Mouse (Mus musculus): ENCODE data around the gene Eml2. TPM values are rescaled to one million over a fixed set of nuclear protein-coding genes. Genes with fewer than 3 reads are reported as not detected.
A peak's percentile ranks its signal among the peaks of the same experiment; 100 is the strongest.

Eml2 gene
- polyA plus RNA-seq, 1 experiment from 2014 or later = 23.5 TPM

DNA sequence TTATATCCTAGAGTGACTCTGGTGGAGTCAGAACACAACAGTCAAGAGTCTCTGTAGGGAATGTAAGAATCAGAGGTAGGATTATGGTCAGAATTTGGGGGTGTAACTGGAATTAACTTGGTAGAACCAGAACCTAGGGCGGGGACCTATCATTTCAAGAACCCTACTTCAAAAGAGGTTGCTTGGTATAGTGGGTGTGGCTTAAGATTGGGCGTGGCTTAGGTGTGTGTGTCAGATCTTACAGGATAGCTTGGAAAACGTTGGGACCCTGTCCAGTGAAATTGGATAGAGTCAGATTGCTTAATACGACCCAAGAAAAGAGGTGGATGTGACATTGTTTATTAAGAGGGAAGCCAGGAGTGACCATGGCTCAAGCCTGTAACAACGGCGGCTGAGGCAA is 3.7 kb downstream of the Eml2 start:
- WGBS = 45% methylated on average over 6 of the region's 6 CpGs
- H3K4me3 ChIP-seq (ENCODE audit: low read length) = no peak overlapping the region
- ATAC-seq (replicated peaks; ENCODE audit: extremely low read depth, insufficient read depth, low FRiP score) = no peak
- peaks cover 37% of the 10 kb centered on the region for H3K27me3 ChIP-seq (ENCODE audit: control insufficient read depth, insufficient read depth, low read length)
- no peak overlapping the region for H3K4me2 ChIP-seq (ENCODE audit: low read depth, low read length)
- no peak overlapping the region for H3K9ac ChIP-seq (ENCODE audit: low read length)
- H3K36me3 ChIP-seq (ENCODE audit: control insufficient read depth, insufficient read depth) = no peaks in the 10 kb centered on the region
- H3K27ac ChIP-seq (ENCODE audit: low read length) = no peak overlapping the region
- H3K9me3 ChIP-seq (replicated peaks; ENCODE audit: control insufficient read depth, low read length) = peaks cover 5% of the 10 kb centered on the region; the same call in 1 of the 2 replicates
- H3K4me1 ChIP-seq (ENCODE audit: control insufficient read depth, insufficient read depth, low read length) = peaks cover 28% of the 10 kb centered on the region

- Histone ChIP-seq H3K27ac (ENCODE audit: low read length) (peak overlapping the region; percentile 70), H3K9me3 (replicated peaks; ENCODE audit: control insufficient read depth, low read length) (peaks cover 5% of the 10 kb centered on the region; the same call in 1 of the 2 replicates), H3K4me1 (ENCODE audit: control insufficient read depth, insufficient read depth, low read length) (peaks cover 34% of the 10 kb centered on the region), H3K4me3 (ENCODE audit: low read length) (peak overlapping the region; percentile 78), H3K36me3 (ENCODE audit: control insufficient read depth, insufficient read depth) (peaks cover 1% of the 10 kb centered on the region; the same call in 1 of the 2 replicates), H3K9ac (ENCODE audit: low read length) (peak overlapping the region; percentile 84), H3K4me2 (ENCODE audit: low read depth, low read length) (peak overlapping the region; percentile 84), H3K27me3 (ENCODE audit: control insufficient read depth, insufficient read depth, low read length) (peaks cover 30% of the 10 kb centered on the region)
- ATAC-seq (replicated peaks; ENCODE audit: extremely low read depth, insufficient read depth, low FRiP score) = peak; percentile 69
- under 1% methylated on average over 26 of the region's 27 CpGs for WGBS
Observed at GRCm38 (mm10) chr7:19180862-19181429, 4.7 kb downstream of the Eml2 start.

DNA sequence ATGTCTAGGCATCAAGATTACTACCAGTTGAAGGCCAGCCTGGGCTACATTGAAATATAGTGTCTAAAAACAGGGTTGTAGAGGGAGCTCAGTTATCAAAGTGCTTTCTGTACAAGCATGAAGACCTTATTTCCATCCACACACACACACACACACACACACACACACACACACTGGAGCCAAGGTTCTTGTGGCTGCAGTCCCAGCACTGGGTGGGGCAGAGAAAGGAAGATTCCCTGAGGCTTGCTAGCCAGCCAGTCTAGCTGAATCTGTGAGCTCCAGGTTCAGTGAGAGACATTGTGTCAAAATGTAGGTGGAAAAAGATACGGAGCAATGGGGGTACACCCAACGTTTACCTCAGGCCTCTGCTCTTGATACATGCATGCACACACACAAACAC is 8.0 kb downstream of the Eml2 start:
- peaks cover 33% of the 10 kb centered on the region for H3K4me1 ChIP-seq (ENCODE audit: control insufficient read depth, insufficient read depth, low read length)
- ATAC-seq (replicated peaks; ENCODE audit: extremely low read depth, insufficient read depth, low FRiP score) = no peak
- H3K27ac ChIP-seq (ENCODE audit: low read length) = peak overlapping the region; percentile 84
- H3K9me3 ChIP-seq (replicated peaks; ENCODE audit: control insufficient read depth, low read length) = no peaks in the 10 kb centered on the region
- H3K9ac ChIP-seq (ENCODE audit: low read length) = no peak overlapping the region
- H3K4me2 ChIP-seq (ENCODE audit: low read depth, low read length) = no peak overlapping the region
- H3K36me3 ChIP-seq (ENCODE audit: control insufficient read depth, insufficient read depth) = peaks cover 6% of the 10 kb centered on the region; the same call in 1 of the 2 replicates
- H3K27me3 ChIP-seq (ENCODE audit: control insufficient read depth, insufficient read depth, low read length) = peaks cover 4% of the 10 kb centered on the region; the same call in 1 of the 2 replicates
- 74% methylated on average over 2 of the region's 2 CpGs for WGBS
- H3K4me3 ChIP-seq (ENCODE audit: low read length) = no peak overlapping the region

DNA sequence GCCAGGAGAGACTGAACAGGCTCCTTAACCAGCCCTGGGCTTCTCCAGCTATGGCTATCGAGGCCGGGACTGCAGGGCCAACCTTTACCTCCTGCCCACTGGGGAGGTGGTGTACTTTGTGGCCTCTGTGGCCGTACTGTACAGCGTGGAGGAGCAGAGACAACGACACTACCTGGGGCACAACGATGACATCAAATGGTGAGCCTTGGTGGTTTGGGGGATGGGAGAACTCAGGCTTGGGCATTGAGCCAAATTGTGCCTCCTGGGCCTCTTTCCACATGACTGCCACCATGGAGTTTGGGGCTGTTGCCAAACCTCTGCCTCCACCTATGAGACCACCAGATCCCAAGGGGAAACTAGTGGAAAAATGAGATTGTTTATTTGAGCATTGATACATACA is 8.5 kb downstream of the Eml2 start:
- H3K4me3 ChIP-seq (ENCODE audit: low read length) = no peak overlapping the region
- no peaks in the 10 kb centered on the region for H3K27me3 ChIP-seq (ENCODE audit: control insufficient read depth, insufficient read depth, low read length)
- no peak overlapping the region for H3K9ac ChIP-seq (ENCODE audit: low read length)
- no peaks in the 10 kb centered on the region for H3K9me3 ChIP-seq (replicated peaks; ENCODE audit: control insufficient read depth, low read length)
- WGBS = 48% methylated on average over 6 of the region's 6 CpGs
- H3K4me2 ChIP-seq (ENCODE audit: low read depth, low read length) = peak overlapping the region; percentile 26; the same call in 1 of the 2 replicates
- peaks cover 6% of the 10 kb centered on the region; the same call in 1 of the 2 replicates for H3K36me3 ChIP-seq (ENCODE audit: control insufficient read depth, insufficient read depth)
- peaks cover 29% of the 10 kb centered on the region for H3K4me1 ChIP-seq (ENCODE audit: control insufficient read depth, insufficient read depth, low read length)
- peak overlapping the region; percentile 84 for H3K27ac ChIP-seq (ENCODE audit: low read length)
- ATAC-seq (replicated peaks; ENCODE audit: extremely low read depth, insufficient read depth, low FRiP score) = peak; percentile 56

DNA sequence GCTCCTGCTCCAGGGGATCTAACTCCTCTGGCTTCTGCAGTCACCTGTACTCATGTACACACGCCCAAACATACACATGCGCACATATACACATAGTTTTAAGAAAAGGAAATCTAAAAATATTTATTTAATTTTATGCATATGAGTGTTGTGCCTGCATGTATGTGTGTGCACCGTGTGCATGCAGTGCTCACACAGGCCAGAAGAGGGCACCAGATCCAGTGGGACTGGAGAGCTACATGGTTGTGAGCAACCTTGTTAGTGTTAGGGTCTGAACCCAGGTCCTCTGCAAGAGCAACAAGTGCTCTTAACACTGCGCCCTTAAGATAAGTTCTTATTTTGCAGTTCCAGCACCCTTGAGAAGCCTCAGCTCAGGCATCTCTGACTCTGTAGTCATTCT is 18.5 kb downstream of the Eml2 start:
- Histone ChIP-seq H3K4me1 (ENCODE audit: control insufficient read depth, insufficient read depth, low read length) (no peaks in the 10 kb centered on the region), H3K9ac (ENCODE audit: low read length) (no peak overlapping the region), H3K27me3 (ENCODE audit: control insufficient read depth, insufficient read depth, low read length) (no peaks in the 10 kb centered on the region), H3K36me3 (ENCODE audit: control insufficient read depth, insufficient read depth) (peaks cover 36% of the 10 kb centered on the region), H3K4me3 (ENCODE audit: low read length) (no peak overlapping the region), H3K4me2 (ENCODE audit: low read depth, low read length) (no peak overlapping the region), H3K9me3 (replicated peaks; ENCODE audit: control insufficient read depth, low read length) (peaks cover 3% of the 10 kb centered on the region; the same call in 1 of the 2 replicates), H3K27ac (ENCODE audit: low read length) (no peak overlapping the region)
- ATAC-seq (replicated peaks; ENCODE audit: extremely low read depth, insufficient read depth, low FRiP score) = no peak
- 93% methylated on average over 4 of the region's 4 CpGs for WGBS

- H3K27ac ChIP-seq (ENCODE audit: low read length) = no peak overlapping the region
- H3K4me2 ChIP-seq (ENCODE audit: low read depth, low read length) = no peak overlapping the region
- no peaks in the 10 kb centered on the region for H3K27me3 ChIP-seq (ENCODE audit: control insufficient read depth, insufficient read depth, low read length)
- no peak overlapping the region for H3K4me3 ChIP-seq (ENCODE audit: low read length)
- no peak for ATAC-seq (replicated peaks; ENCODE audit: extremely low read depth, insufficient read depth, low FRiP score)
- WGBS = 54% methylated on average over 6 of the region's 6 CpGs
- no peaks in the 10 kb centered on the region for H3K4me1 ChIP-seq (ENCODE audit: control insufficient read depth, insufficient read depth, low read length)
- H3K36me3 ChIP-seq (ENCODE audit: control insufficient read depth, insufficient read depth) = peaks cover 41% of the 10 kb centered on the region
- no peak overlapping the region for H3K9ac ChIP-seq (ENCODE audit: low read length)
- H3K9me3 ChIP-seq (replicated peaks; ENCODE audit: control insufficient read depth, low read length) = peaks cover 3% of the 10 kb centered on the region; the same call in 1 of the 2 replicates
Observed at GRCm38 (mm10) chr7:19196676-19197075, 20.5 kb downstream of the Eml2 start.

- H3K9ac ChIP-seq (ENCODE audit: low read length) = no peak overlapping the region
- no peak overlapping the region for H3K4me2 ChIP-seq (ENCODE audit: low read depth, low read length)
- H3K9me3 ChIP-seq (replicated peaks; ENCODE audit: control insufficient read depth, low read length) = peaks cover 3% of the 10 kb centered on the region; the same call in 1 of the 2 replicates
- H3K4me1 ChIP-seq (ENCODE audit: control insufficient read depth, insufficient read depth, low read length) = no peaks in the 10 kb centered on the region
- peaks cover 41% of the 10 kb centered on the region for H3K36me3 ChIP-seq (ENCODE audit: control insufficient read depth, insufficient read depth)
- 42% methylated on average over 2 of the region's 2 CpGs for WGBS
- no peak for ATAC-seq (replicated peaks; ENCODE audit: extremely low read depth, insufficient read depth, low FRiP score)
- H3K27me3 ChIP-seq (ENCODE audit: control insufficient read depth, insufficient read depth, low read length) = no peaks in the 10 kb centered on the region
- H3K27ac ChIP-seq (ENCODE audit: low read length) = no peak overlapping the region
- H3K4me3 ChIP-seq (ENCODE audit: low read length) = no peak overlapping the region
Observed at GRCm38 (mm10) chr7:19197985-19198384, 21.8 kb downstream of the Eml2 start.

- 73% methylated on average over 14 of the region's 15 CpGs for WGBS
- H3K9me3 ChIP-seq (replicated peaks; ENCODE audit: control insufficient read depth, low read length) = no peaks in the 10 kb centered on the region
- no peak for ATAC-seq (replicated peaks; ENCODE audit: extremely low read depth, insufficient read depth, low FRiP score)
- no peaks in the 10 kb centered on the region for H3K4me1 ChIP-seq (ENCODE audit: control insufficient read depth, insufficient read depth, low read length)
- no peak overlapping the region for H3K27ac ChIP-seq (ENCODE audit: low read length)
- H3K4me2 ChIP-seq (ENCODE audit: low read depth, low read length) = no peak overlapping the region
- H3K9ac ChIP-seq (ENCODE audit: low read length) = no peak overlapping the region
- H3K4me3 ChIP-seq (ENCODE audit: low read length) = no peak overlapping the region
- peaks cover 45% of the 10 kb centered on the region for H3K36me3 ChIP-seq (ENCODE audit: control insufficient read depth, insufficient read depth)
- no peaks in the 10 kb centered on the region for H3K27me3 ChIP-seq (ENCODE audit: control insufficient read depth, insufficient read depth, low read length)
Observed at GRCm38 (mm10) chr7:19201660-19202059, 25.4 kb downstream of the Eml2 start.

GRCm38 (mm10) chr7:19202065-19202850 is 26.0 kb downstream of the Eml2 start:
- Histone ChIP-seq H3K36me3 (ENCODE audit: control insufficient read depth, insufficient read depth) (peaks cover 39% of the 10 kb centered on the region), H3K4me3 (ENCODE audit: low read length) (no peak overlapping the region), H3K9ac (ENCODE audit: low read length) (no peak overlapping the region), H3K27me3 (ENCODE audit: control insufficient read depth, insufficient read depth, low read length) (no peaks in the 10 kb centered on the region), H3K4me2 (ENCODE audit: low read depth, low read length) (no peak overlapping the region), H3K27ac (ENCODE audit: low read length) (no peak overlapping the region), H3K9me3 (replicated peaks; ENCODE audit: control insufficient read depth, low read length) (no peaks in the 10 kb centered on the region), H3K4me1 (ENCODE audit: control insufficient read depth, insufficient read depth, low read length) (no peaks in the 10 kb centered on the region)
- ATAC-seq (replicated peaks; ENCODE audit: extremely low read depth, insufficient read depth, low FRiP score) = no peak
- 65% methylated on average over 15 of the region's 15 CpGs for WGBS

Measured in heart, embryonic 16.5 days (tissue).